9 mouse cellular contexts compared by ENCODE assay signal in the genomic region with DNA sequence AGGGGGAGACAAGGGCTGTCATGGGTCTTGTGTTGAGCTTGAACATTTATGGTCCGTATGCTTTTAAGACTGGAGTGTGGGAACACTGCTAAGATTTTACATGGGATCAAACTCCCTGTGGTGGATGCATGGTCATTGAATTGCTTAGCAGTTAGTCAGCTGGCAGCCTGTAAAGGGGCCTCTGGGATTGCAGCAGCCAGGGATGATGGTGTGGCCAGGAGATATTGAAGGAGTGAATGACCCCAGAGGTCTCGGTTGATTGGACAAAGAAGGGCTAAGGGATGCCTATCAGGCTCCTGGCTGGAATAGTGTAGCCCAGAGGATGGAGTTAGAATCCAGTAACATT. TPM values are rescaled to one million over a fixed set of nuclear protein-coding genes. Genes with fewer than 3 reads are reported as not detected.
DNase-seq lines count a peak whose midpoint lies in the region; ATAC-seq and TF ChIP-seq lines count a peak whose summit lies in the region.
"Had no signal": no experiment of that assay in that cellular context is flagged by ENCODE, and none has a peak within 500 bp of the region (broad histone marks: within the 10 kb centered on the region; RNA-seq: fewer than 3 reads in every experiment).

No protein-coding gene starts in this region.

- WGBS in liver, embryonic 13.5 days (ENCODE audit: insufficient replicate concordance), result 84% methylated on average over 2 of the region's 2 CpGs
- 85% methylated on average over 2 of the region's 2 CpGs for WGBS in embryonic facial prominence, embryonic 14.5 days
- 87% methylated on average over 2 of the region's 2 CpGs for WGBS in hindbrain, postnatal 0 days
- WGBS in neural tube, embryonic 13.5 days, result 74% methylated on average over 2 of the region's 2 CpGs

- no peaks in the 10 kb centered on the region for H3K27me3 ChIP-seq in liver, embryonic 13.5 days
- no peaks in the 10 kb centered on the region for H3K27me3 ChIP-seq in embryonic facial prominence, embryonic 14.5 days (replicated peaks; ENCODE audit: control insufficient read depth, insufficient read depth, low read length)
- H3K27me3 ChIP-seq in hindbrain, postnatal 0 days (ENCODE audit: insufficient read depth, low read length), result no peaks in the 10 kb centered on the region
- H3K27me3 ChIP-seq in neural tube, embryonic 13.5 days, result no peaks in the 10 kb centered on the region
- H3K27me3 ChIP-seq: lung, embryonic 15.5 days had no signal

- H3K36me3 ChIP-seq in liver, embryonic 13.5 days, result no peaks in the 10 kb centered on the region
- no peaks in the 10 kb centered on the region for H3K36me3 ChIP-seq in embryonic facial prominence, embryonic 14.5 days (ENCODE audit: control insufficient read depth, insufficient read depth, low read length)
- H3K36me3 ChIP-seq in hindbrain, postnatal 0 days (ENCODE audit: insufficient read depth, low read length), result no peaks in the 10 kb centered on the region
- H3K36me3 ChIP-seq in neural tube, embryonic 13.5 days, result no peaks in the 10 kb centered on the region
- H3K36me3 ChIP-seq: lung, embryonic 15.5 days had no signal

- DNase-seq in liver, embryonic 13.5 days, result no peak
- no peak for DNase-seq in liver
- DNase-seq in embryonic facial prominence, embryonic 14.5 days (ENCODE audit: low spot score), result no peak
- no peak for DNase-seq in hindbrain, postnatal 0 days (ENCODE audit: low spot score)
- DNase-seq in thymus, postnatal 4 days, result no peak
- DNase-seq in spleen, postnatal 10 days (ENCODE audit: low spot score in 2 of 2), result no peak

- H3K9ac ChIP-seq in liver, embryonic 13.5 days, result no peak overlapping the region
- peak overlapping the region; percentile 38; the same call in 1 of the 2 replicates for H3K9ac ChIP-seq in embryonic facial prominence, embryonic 14.5 days (ENCODE audit: low read depth, low read length)
- no peak overlapping the region for H3K9ac ChIP-seq in hindbrain, postnatal 0 days (replicated peaks; ENCODE audit: low read length)
- H3K9ac ChIP-seq in neural tube, embryonic 13.5 days, result peak overlapping the region; percentile 53

- no peak overlapping the region for H3K27ac ChIP-seq in liver, embryonic 13.5 days
- no peak overlapping the region for H3K27ac ChIP-seq in embryonic facial prominence, embryonic 14.5 days (replicated peaks; ENCODE audit: low read depth, low read length)
- H3K27ac ChIP-seq in hindbrain, postnatal 0 days, result no peak overlapping the region
- no peak overlapping the region for H3K27ac ChIP-seq in neural tube, embryonic 13.5 days (replicated peaks)
- H3K27ac ChIP-seq: lung, embryonic 15.5 days had no signal

- H3K4me1 ChIP-seq in liver, embryonic 13.5 days (replicated peaks), result peaks cover 5% of the 10 kb centered on the region; the same call in 1 of the 2 replicates
- 0 out of 2 replicates have a peak, but pooled peaks cover 8% of the 10 kb centered on the region for H3K4me1 ChIP-seq in embryonic facial prominence, embryonic 14.5 days (ENCODE audit: control insufficient read depth, insufficient read depth, low read length)
- no peaks in the 10 kb centered on the region for H3K4me1 ChIP-seq in hindbrain, postnatal 0 days (ENCODE audit: insufficient read depth, low read length)
- peaks cover 18% of the 10 kb centered on the region for H3K4me1 ChIP-seq in neural tube, embryonic 13.5 days (replicated peaks)

- no peak for ATAC-seq in liver, embryonic 13.5 days (ENCODE audit: low read depth)
- ATAC-seq in embryonic facial prominence, embryonic 14.5 days (ENCODE audit: low read depth), result peak; percentile 27; the same call in 1 of the 2 replicates
- 0 out of 2 replicates have a peak, but pooled peaks have one; percentile 25 for ATAC-seq in hindbrain, postnatal 0 days
- ATAC-seq in neural tube, embryonic 13.5 days (ENCODE audit: low read depth), result peak; percentile 48; the same call in 1 of the 2 replicates

- no peak for TF ChIP-seq CTCF in hindbrain, postnatal 0 days (IDR thresholded peaks at IDR 0.05; ENCODE audit: low read depth)

- H3K9me3 ChIP-seq in liver, embryonic 13.5 days (replicated peaks), result no peaks in the 10 kb centered on the region
- H3K9me3 ChIP-seq in embryonic facial prominence, embryonic 14.5 days (ENCODE audit: control insufficient read depth, low read length), result no peaks in the 10 kb centered on the region
- no peaks in the 10 kb centered on the region for H3K9me3 ChIP-seq in hindbrain, postnatal 0 days (ENCODE audit: low read length)
- H3K9me3 ChIP-seq in neural tube, embryonic 13.5 days, result no peaks in the 10 kb centered on the region
- H3K9me3 ChIP-seq: lung, embryonic 15.5 days had no signal

- peak overlapping the region; percentile 40; the same call in 1 of the 2 replicates for H3K4me2 ChIP-seq in liver, embryonic 13.5 days
- peak overlapping the region; percentile 45 for H3K4me2 ChIP-seq in embryonic facial prominence, embryonic 14.5 days (ENCODE audit: low read depth, low read length)
- H3K4me2 ChIP-seq in hindbrain, postnatal 0 days (ENCODE audit: low read depth, low read length), result peak overlapping the region; percentile 19; the same call in 1 of the 2 replicates
- H3K4me2 ChIP-seq in neural tube, embryonic 13.5 days, result peak overlapping the region; percentile 38; the same call in 1 of the 2 replicates

- no peak overlapping the region for H3K4me3 ChIP-seq in liver, embryonic 13.5 days (replicated peaks)
- no peak overlapping the region for H3K4me3 ChIP-seq in embryonic facial prominence, embryonic 14.5 days (ENCODE audit: low read depth, low read length)
- no peak overlapping the region for H3K4me3 ChIP-seq in hindbrain, postnatal 0 days (ENCODE audit: low read length)
- no peak overlapping the region for H3K4me3 ChIP-seq in neural tube, embryonic 13.5 days
- H3K4me3 ChIP-seq: lung, embryonic 15.5 days had no signal

RNA-seq across cellular contexts. Expression of a gene that starts 4.8 kb away (rescaled TPM):
- not detected in 2 replicates for polyA plus RNA-seq in liver, embryonic 13.5 days (2015; fragmentation: Nextera tagmentation; extraction: Ambion mirVana)
- not detected in 2 replicates for polyA plus RNA-seq in embryonic facial prominence, embryonic 14.5 days (2014; fragmentation: Nextera tagmentation; extraction: Ambion mirVana)
- total RNA-seq in hindbrain, postnatal 0 days (2014; rRNA removed), result not detected in 2 replicates
- polyA plus RNA-seq in hindbrain, postnatal 0 days (2015; fragmentation: Nextera tagmentation; extraction: Ambion mirVana), result not detected in 2 replicates
- polyA plus RNA-seq in neural tube, embryonic 13.5 days (2015; fragmentation: Nextera tagmentation; extraction: Ambion mirVana), result not detected in 2 replicates
- polyA plus RNA-seq: kidney, embryonic 14.5 days had no signal

RNA-seq across cellular contexts. Expression of a gene that starts 52.5 kb away (rescaled TPM):
- polyA plus RNA-seq in liver, embryonic 13.5 days (2015; fragmentation: Nextera tagmentation; extraction: Ambion mirVana), result 11.5 and 14.9 TPM in 2 replicates
- polyA plus RNA-seq in embryonic facial prominence, embryonic 14.5 days (2014; fragmentation: Nextera tagmentation; extraction: Ambion mirVana), result 10.8 and 13.7 TPM in 2 replicates
- total RNA-seq in hindbrain, postnatal 0 days (2014; rRNA removed), result 27.5 and 30.8 TPM in 2 replicates
- polyA plus RNA-seq in hindbrain, postnatal 0 days (2015; fragmentation: Nextera tagmentation; extraction: Ambion mirVana), result 50.0 and 62.4 TPM in 2 replicates
- 18.5 and 21.8 TPM in 2 replicates for polyA plus RNA-seq in neural tube, embryonic 13.5 days (2015; fragmentation: Nextera tagmentation; extraction: Ambion mirVana)

Comparison
In these comparisons a context has a peak if more than half of its experiments do, and no peak if none do; other contexts are left out.
1. H3K9ac ChIP-seq: peak in embryonic facial prominence, embryonic 14.5 days (single experiment) and neural tube, embryonic 13.5 days (single experiment); none in liver, embryonic 13.5 days (single experiment) and hindbrain, postnatal 0 days (single experiment).
2. Peak in every context shown above with its lines, with median percentiles within 50 percentile points of each other: H3K4me2 ChIP-seq.